Mouse (Mus musculus) intestine, embryonic 14.5 days (tissue): ENCODE data around the gene 6430531B16Rik. TPM values are rescaled to one million over a fixed set of nuclear protein-coding genes. Genes with fewer than 3 reads are reported as not detected.

ENCODE experiments used
- ATAC-seq: fragments of 200-750 bp; cut with Nextera tagmentation; replicated peaks from 2 replicates; pipeline ENCODE4 v1.8.0; 2017; ENCODE audit warnings: low read depth, moderate number of reproducible peaks, moderate TSS enrichment, moderate library complexity; ENCODE audit not compliant: low FRiP score, low TSS enrichment
- DNase-seq: peaks from one replicate; pipeline ENCODE4 v3.0.0-alpha.2; 2018; ENCODE audit warnings: low spot score
- H3K27ac ChIP-seq: fragments of 300-500 bp; sonication (generic); 2 replicates; pipeline ENCODE4 v1.5.1; 2014; ENCODE audit warnings: low read depth, mild to moderate bottlenecking, control low read depth
- H3K27me3 ChIP-seq: fragments of 300-500 bp; sonication (generic); replicated peaks from 2 replicates; pipeline ENCODE4 v1.6.1; 2014; ENCODE audit warnings: low read length, control low read depth; ENCODE audit not compliant: control insufficient read depth, insufficient read depth
- H3K36me3 ChIP-seq: fragments of 300-500 bp; sonication (generic); 2 replicates; pipeline ENCODE4 v1.6.1; 2014; ENCODE audit warnings: low read length, control low read depth; ENCODE audit not compliant: control insufficient read depth, insufficient read depth
- H3K4me1 ChIP-seq: fragments of 300-500 bp; sonication (generic); replicated peaks from 2 replicates; pipeline ENCODE4 v1.6.1; 2014; ENCODE audit warnings: low read length, control low read depth, mixed read lengths; ENCODE audit not compliant: control insufficient read depth, insufficient read depth
- H3K4me2 ChIP-seq: fragments of 300-500 bp; sonication (generic); 2 replicates; pipeline ENCODE4 v1.6.1; 2014; ENCODE audit warnings: low read length
- H3K4me3 ChIP-seq: fragments of 300-500 bp; sonication (generic); 2 replicates; pipeline ENCODE4 v1.5.1; 2014; ENCODE audit warnings: low read depth, low read length, control low read depth, mixed read lengths
- H3K9ac ChIP-seq: fragments of 300-500 bp; sonication (generic); 2 replicates; pipeline ENCODE4 v1.6.1; 2014; ENCODE audit warnings: mild to moderate bottlenecking, low read length
- H3K9me3 ChIP-seq: fragments of 300-500 bp; sonication (generic); 2 replicates; pipeline ENCODE4 v1.6.1; 2016; ENCODE audit warnings: low read length, control low read depth; ENCODE audit not compliant: control insufficient read depth
- WGBS: fragments of 180-500 bp; shearing (Covaris S2); extraction: QIAGEN DNeasy Blood & Tissue Kit; methylation state at CpG from one replicate; pipeline ENCODE4 v1.1.7; 2014; 5-methylcytosine and 5-hydroxymethylcytosine counted together
- microRNA counts: library from miRNA; unstranded; fragments of <30 nt; microRNA quantifications from one replicate; lab custom pipeline; 2016
- microRNA-seq: library from miRNA; unstranded; fragments of <30 nt; microRNA quantifications from one replicate; pipeline ENCODE4, GENCODE M21; 2016
- polyA plus RNA-seq: library from polyadenylated mRNA; unstranded; fragments of >200 nt; fragmentation: Nextera tagmentation; extraction: Ambion mirVana; gene quantifications from 2 replicates; pipeline ENCODE4 v1.2.1, GENCODE M21; 2014

6430531B16Rik gene
- polyA plus RNA-seq, 1 experiment from 2014 or later = not detected

DNA sequence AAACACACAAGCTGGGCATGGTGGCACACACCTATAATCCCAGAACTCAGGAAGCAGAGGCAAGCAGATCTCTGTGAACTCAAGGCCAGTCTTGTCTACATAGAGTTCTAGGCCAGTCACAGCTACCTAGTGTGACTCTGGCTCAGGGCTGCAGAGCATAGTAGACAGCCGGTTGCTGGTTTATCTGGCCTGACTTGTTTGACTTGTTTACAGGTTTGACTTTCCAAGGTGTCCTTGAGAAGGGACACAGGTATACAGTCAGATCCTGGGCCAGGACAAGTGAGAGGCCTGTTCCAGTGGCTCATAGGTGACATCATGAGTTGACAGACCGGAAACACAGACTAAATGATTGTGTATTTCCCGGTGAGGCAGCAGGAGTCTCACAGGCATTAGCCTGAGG lies 41.4 kb downstream of the 6430531B16Rik start:
- DNase-seq (no peak), ATAC-seq (0 out of 2 replicates have a peak, but pooled peaks have one; percentile 32)
- H3K4me1 ChIP-seq = no peaks in the 10 kb centered on the region
- no peak overlapping the region for H3K4me2 ChIP-seq
- H3K27ac ChIP-seq = no peak overlapping the region
- H3K9me3 ChIP-seq = no peaks in the 10 kb centered on the region
- peaks cover 10% of the 10 kb centered on the region for H3K27me3 ChIP-seq
- 67% methylated on average over 3 of the region's 3 CpGs for WGBS
- no peak overlapping the region for H3K9ac ChIP-seq
- H3K36me3 ChIP-seq = no peaks in the 10 kb centered on the region
- H3K4me3 ChIP-seq = no peak overlapping the region

DNA sequence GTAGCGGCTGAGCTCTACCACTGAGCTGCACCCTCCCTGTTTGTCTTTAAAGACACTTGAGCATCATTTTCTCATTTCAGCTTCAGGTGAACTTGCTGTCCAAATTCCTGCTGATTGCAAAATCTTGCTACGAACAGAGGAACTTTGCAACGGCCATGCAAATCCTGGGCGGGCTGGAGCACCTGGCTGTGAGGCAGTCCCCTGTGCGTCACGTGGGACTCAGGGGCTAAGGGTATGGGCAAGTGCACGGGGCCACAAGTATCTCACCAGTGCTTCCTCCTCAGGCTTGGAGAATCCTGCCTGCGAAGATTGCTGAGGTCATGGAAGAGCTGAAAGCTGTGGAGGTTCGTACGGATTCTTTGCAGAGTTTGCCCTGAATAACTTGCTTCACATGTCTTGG lies 41.9 kb downstream of the 6430531B16Rik start:
- WGBS = 81% methylated on average over 10 of the region's 10 CpGs
- H3K9me3 ChIP-seq = no peaks in the 10 kb centered on the region
- no peaks in the 10 kb centered on the region for H3K4me1 ChIP-seq
- no peaks in the 10 kb centered on the region for H3K36me3 ChIP-seq
- ATAC-seq = no peak
- peaks cover 6% of the 10 kb centered on the region; the same call in 1 of the 2 replicates for H3K27me3 ChIP-seq
- H3K27ac ChIP-seq = no peak overlapping the region
- no peak overlapping the region for H3K4me3 ChIP-seq
- no peak overlapping the region for H3K4me2 ChIP-seq
- no peak overlapping the region for H3K9ac ChIP-seq
- no peak for DNase-seq

DNA sequence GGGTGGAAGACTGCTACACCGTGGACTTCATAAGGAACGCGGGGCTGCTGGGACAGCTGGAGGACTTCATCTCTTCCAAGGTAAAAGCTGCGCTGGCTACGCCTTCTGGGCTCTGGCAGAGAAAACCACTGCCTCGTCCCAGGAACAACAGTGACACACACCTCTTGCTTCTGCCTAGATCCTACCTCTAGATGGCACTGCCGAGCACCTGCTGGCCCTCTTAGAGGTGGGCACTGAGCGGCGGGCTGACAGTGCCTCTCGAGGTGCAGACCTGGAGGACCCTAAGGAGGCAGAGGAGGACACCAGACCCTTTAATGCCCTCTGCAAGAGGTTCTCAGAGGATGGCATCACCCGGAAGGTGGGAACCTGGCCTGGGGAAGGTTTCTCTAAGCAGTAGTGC lies 47.8 kb downstream of the 6430531B16Rik start:
- Histone ChIP-seq H3K4me3 (no peak overlapping the region), H3K9me3 (no peaks in the 10 kb centered on the region), H3K4me1 (no peaks in the 10 kb centered on the region), H3K4me2 (no peak overlapping the region), H3K9ac (no peak overlapping the region), H3K27me3 (no peaks in the 10 kb centered on the region), H3K27ac (no peak overlapping the region), H3K36me3 (no peaks in the 10 kb centered on the region)
- peak; percentile 74 for DNase-seq
- 19% methylated on average over 11 of the region's 11 CpGs for WGBS
- no peak for ATAC-seq

MicroRNAs encoded within 50 kb of the gene (microRNA counts, 519-probe panel; counts per million panel counts)
- microRNA mmu-miR-202-3p (lab: Ali Mortazavi, UCI) (2,506 counts per million, percentile 25 among the panel's probes with 10 or more counts), microRNA mmu-miR-202-5p (lab: Ali Mortazavi, UCI) (2,472 counts per million, percentile 24 among the panel's probes with 10 or more counts)

Small RNA genes lying within 50 kb of the gene (microRNA-seq; reads per million reads assigned to microRNA genes)
- gene Mir202 (0.25 reads per million), gene Mir7062 (0.85 reads per million, percentile 4 among the genes with 10 or more reads in this experiment), gene mmu-mir-7686 (not detected)

Other genes with a start within 250 kb of the 6430531B16Rik start
- gene Adgra1, start 144.6 kb downstream of the 6430531B16Rik start, polyA plus RNA-seq = 0.50 and 0.56 TPM in 2 replicates
- gene Kndc1, start 84.1 kb downstream of the 6430531B16Rik start, polyA plus RNA-seq = 0.20 and 0.55 TPM in 2 replicates
- not detected in 2 replicates for gene Utf1, start 35.0 kb downstream of the 6430531B16Rik start, polyA plus RNA-seq
- 1.6 and 2.1 TPM in 2 replicates for gene Adam8, start 13.8 kb upstream of the 6430531B16Rik start, polyA plus RNA-seq
- gene Zfp511, start 57.6 kb upstream of the 6430531B16Rik start, polyA plus RNA-seq = 36.1 and 41.5 TPM in 2 replicates
- gene Tubgcp2, start 57.9 kb upstream of the 6430531B16Rik start, polyA plus RNA-seq = 56.0 and 61.2 TPM in 2 replicates
- not detected in 2 replicates for gene Msx3, start 70.3 kb upstream of the 6430531B16Rik start, polyA plus RNA-seq
- gene Caly, start 103.8 kb upstream of the 6430531B16Rik start, polyA plus RNA-seq = 2.8 and 3.5 TPM in 2 replicates
- gene Prap1, start 114.6 kb upstream of the 6430531B16Rik start, polyA plus RNA-seq = 119 and 202 TPM in 2 replicates
- 34.9 and 39.4 TPM in 2 replicates for gene Fuom, start 123.7 kb upstream of the 6430531B16Rik start, polyA plus RNA-seq
- gene Paox, start 137.0 kb upstream of the 6430531B16Rik start, polyA plus RNA-seq = 35.5 and 39.5 TPM in 2 replicates
- 177 and 183 TPM in 2 replicates for gene Echs1, start 137.7 kb upstream of the 6430531B16Rik start, polyA plus RNA-seq
- 30.8 and 31.6 TPM in 2 replicates for gene Mtg1, start 158.8 kb upstream of the 6430531B16Rik start, polyA plus RNA-seq
- 0.72 and 0.77 TPM in 2 replicates for gene Sprn, start 176.1 kb upstream of the 6430531B16Rik start, polyA plus RNA-seq
- gene Olfr522, start 186.0 kb upstream of the 6430531B16Rik start, polyA plus RNA-seq = not detected in 2 replicates
- gene Olfr523, start 194.5 kb upstream of the 6430531B16Rik start, polyA plus RNA-seq = not detected in 2 replicates
- not detected in 2 replicates for gene Olfr524, start 227.2 kb upstream of the 6430531B16Rik start, polyA plus RNA-seq
- gene Cd163l1, start 239.5 kb upstream of the 6430531B16Rik start, polyA plus RNA-seq = 0.07 TPM in 1 of 2 replicates, not detected in the other